In genomic region chr11:46251994-46252393, GRCm38 (mm10) we compare ENCODE assay signal across 8 mouse cellular contexts. TPM values are rescaled to one million over a fixed set of nuclear protein-coding genes. Genes with fewer than 3 reads are reported as not detected.
DNase-seq lines count a peak whose midpoint lies in the region; ATAC-seq and TF ChIP-seq lines count a peak whose summit lies in the region.

No protein-coding gene starts in this region.

- TF ChIP-seq CTCF in cerebellum, adult 2 months (IDR thresholded peaks at IDR 0.05; ENCODE audit: borderline replicate concordance, insufficient read depth, low read depth, low read length): peak; percentile 92
- peak; percentile 94 for TF ChIP-seq CTCF in stomach, postnatal 0 days (IDR thresholded peaks at IDR 0.05; ENCODE audit: low read depth)

- TF ChIP-seq EP300 in stomach, postnatal 0 days (optimal IDR thresholded peaks at IDR 0.05): no peak

- no peak overlapping the region for H3K4me3 ChIP-seq in neural tube, embryonic 15.5 days (replicated peaks)
- no peak overlapping the region for H3K4me3 ChIP-seq in cerebellum, adult 2 months (replicated peaks; ENCODE audit: insufficient read depth, low read depth, low read length)
- no peak overlapping the region for H3K4me3 ChIP-seq in liver, embryonic 12.5 days
- H3K4me3 ChIP-seq in neural tube, embryonic 14.5 days (ENCODE audit: low read depth, low read length): no peak overlapping the region
- H3K4me3 ChIP-seq in stomach, postnatal 0 days (ENCODE audit: low read depth, low read length): no peak overlapping the region

- peaks cover 76% of the 10 kb centered on the region for H3K36me3 ChIP-seq in neural tube, embryonic 15.5 days
- peaks cover 17% of the 10 kb centered on the region for H3K36me3 ChIP-seq in liver, embryonic 12.5 days
- H3K36me3 ChIP-seq in neural tube, embryonic 14.5 days (ENCODE audit: control insufficient read depth, insufficient read depth, low read length): peaks cover 68% of the 10 kb centered on the region
- H3K36me3 ChIP-seq in stomach, postnatal 0 days (ENCODE audit: control insufficient read depth, insufficient read depth, low read length): no peaks in the 10 kb centered on the region

- H3K4me2 ChIP-seq in neural tube, embryonic 15.5 days: no peak overlapping the region
- no peak overlapping the region for H3K4me2 ChIP-seq in liver, embryonic 12.5 days
- H3K4me2 ChIP-seq in neural tube, embryonic 14.5 days (ENCODE audit: low read depth, low read length): no peak overlapping the region
- no peak overlapping the region for H3K4me2 ChIP-seq in stomach, postnatal 0 days (replicated peaks; ENCODE audit: low read depth)

- no peak for TF ChIP-seq POLR2A in cerebellum, adult 2 months (IDR thresholded peaks at IDR 0.05; ENCODE audit: borderline replicate concordance, insufficient read depth, low read length)

- no peak overlapping the region for H3K27ac ChIP-seq in neural tube, embryonic 15.5 days (replicated peaks)
- no peak overlapping the region for H3K27ac ChIP-seq in cerebellum, adult 2 months (ENCODE audit: insufficient read depth, low read length)
- no peak overlapping the region for H3K27ac ChIP-seq in liver, embryonic 12.5 days
- H3K27ac ChIP-seq in neural tube, embryonic 14.5 days (ENCODE audit: low read depth, low read length): no peak overlapping the region
- H3K27ac ChIP-seq in stomach, postnatal 0 days (replicated peaks): no peak overlapping the region

- WGBS in neural tube, embryonic 15.5 days: 32% methylated on average over 7 of the region's 7 CpGs
- WGBS in cerebellum, adult 2 months: 29% methylated on average over 7 of the region's 7 CpGs
- WGBS in liver, embryonic 12.5 days (ENCODE audit: insufficient replicate concordance): 28% methylated on average over 7 of the region's 7 CpGs
- WGBS in neural tube, embryonic 14.5 days: 33% methylated on average over 7 of the region's 7 CpGs
- 29% methylated on average over 7 of the region's 7 CpGs for WGBS in stomach, postnatal 0 days

- H3K27me3 ChIP-seq in neural tube, embryonic 15.5 days (replicated peaks): no peaks in the 10 kb centered on the region
- H3K27me3 ChIP-seq in cerebellum, adult 2 months (ENCODE audit: control insufficient read depth, insufficient read depth, low read length): no peaks in the 10 kb centered on the region
- H3K27me3 ChIP-seq in liver, embryonic 12.5 days (replicated peaks): no peaks in the 10 kb centered on the region
- H3K27me3 ChIP-seq in neural tube, embryonic 14.5 days (ENCODE audit: control insufficient read depth, insufficient read depth, low read length): no peaks in the 10 kb centered on the region
- H3K27me3 ChIP-seq in stomach, postnatal 0 days (ENCODE audit: control insufficient read depth, insufficient read depth, low read length): no peaks in the 10 kb centered on the region

- no peak overlapping the region for H3K9ac ChIP-seq in neural tube, embryonic 15.5 days (replicated peaks)
- no peak overlapping the region for H3K9ac ChIP-seq in liver, embryonic 12.5 days
- no peak overlapping the region for H3K9ac ChIP-seq in neural tube, embryonic 14.5 days (replicated peaks; ENCODE audit: low read depth, low read length)
- no peak overlapping the region for H3K9ac ChIP-seq in stomach, postnatal 0 days (ENCODE audit: low read length)

- DNase-seq in neural tube, embryonic 10.5 days (ENCODE audit: extremely low spot score, low spot score): peak; percentile 64
- peak; percentile 65 to 78 for DNase-seq in cerebellum, adult 2 months
- peak; percentile 59 for DNase-seq in forelimb bud, embryonic 11.5 days (ENCODE audit: low read depth, low spot score)
- peak; percentile 57 to 70 for DNase-seq in kidney, adult 8-10 months
- peak; percentile 68 for DNase-seq in stomach, postnatal 0 days (ENCODE audit: low spot score)

- no peaks in the 10 kb centered on the region for H3K4me1 ChIP-seq in neural tube, embryonic 15.5 days
- no peaks in the 10 kb centered on the region for H3K4me1 ChIP-seq in cerebellum, adult 2 months (ENCODE audit: control insufficient read depth, insufficient read depth, low read length)
- no peaks in the 10 kb centered on the region for H3K4me1 ChIP-seq in liver, embryonic 12.5 days
- H3K4me1 ChIP-seq in neural tube, embryonic 14.5 days (ENCODE audit: control insufficient read depth, insufficient read depth, low read length): no peaks in the 10 kb centered on the region
- no peaks in the 10 kb centered on the region for H3K4me1 ChIP-seq in stomach, postnatal 0 days (replicated peaks; ENCODE audit: control insufficient read depth, insufficient read depth)

- no peaks in the 10 kb centered on the region for H3K9me3 ChIP-seq in neural tube, embryonic 15.5 days (replicated peaks)
- H3K9me3 ChIP-seq in liver, embryonic 12.5 days (replicated peaks): no peaks in the 10 kb centered on the region
- H3K9me3 ChIP-seq in neural tube, embryonic 14.5 days (ENCODE audit: control insufficient read depth, low read length): no peaks in the 10 kb centered on the region
- no peaks in the 10 kb centered on the region for H3K9me3 ChIP-seq in stomach, postnatal 0 days (ENCODE audit: control insufficient read depth, low read length)

- ATAC-seq in neural tube, embryonic 15.5 days (ENCODE audit: low FRiP score): no peak
- ATAC-seq in liver, embryonic 12.5 days: peak; percentile 44; the same call in 1 of the 2 replicates
- ATAC-seq in neural tube, embryonic 14.5 days (ENCODE audit: low read depth): peak; percentile 50; the same call in 1 of the 2 replicates
- no peak for ATAC-seq in stomach, postnatal 0 days (ENCODE audit: low FRiP score, low TSS enrichment)

RNA-seq across cellular contexts. Expression of gene Fndc9, which starts 16.7 kb away (rescaled TPM):
- 1.5 and 2.3 TPM in 2 replicates for polyA plus RNA-seq in neural tube, embryonic 15.5 days (2015; fragmentation: Nextera tagmentation; extraction: Ambion mirVana)
- polyA plus RNA-seq in cerebellum, adult 2 months (2012; rRNA removed): 0.39 and 0.52 TPM in 2 replicates
- polyA plus RNA-seq in liver, embryonic 12.5 days (2016; fragmentation: Nextera tagmentation; extraction: Ambion mirVana): not detected in 2 replicates
- polyA plus RNA-seq in neural tube, embryonic 14.5 days (2014; fragmentation: Nextera tagmentation; extraction: Ambion mirVana): 1.1 and 1.9 TPM in 2 replicates
- 6.9 and 8.2 TPM in 2 replicates for polyA plus RNA-seq in stomach, postnatal 0 days (2015; fragmentation: Nextera tagmentation; extraction: Ambion mirVana)

Comparison
In these comparisons a context has a peak if more than half of its experiments do, and no peak if none do; other contexts are left out.
1. ATAC-seq: peak in liver, embryonic 12.5 days (single experiment) and neural tube, embryonic 14.5 days (single experiment); none in neural tube, embryonic 15.5 days (single experiment) and stomach, postnatal 0 days (single experiment).
2. Peak in every context shown above with its lines, with median percentiles within 50 percentile points of each other: DNase-seq.